Mouse (Mus musculus) neural tube, embryonic 10.5 days (tissue): ENCODE data around the gene Aldh18a1.

ENCODE experiments used
- DNase-seq: peaks from one replicate; pipeline ENCODE4 v3.0.0-alpha.2; 2017; ENCODE audit warnings: low spot score; ENCODE audit errors: extremely low spot score

Gene Aldh18a1

DNA sequence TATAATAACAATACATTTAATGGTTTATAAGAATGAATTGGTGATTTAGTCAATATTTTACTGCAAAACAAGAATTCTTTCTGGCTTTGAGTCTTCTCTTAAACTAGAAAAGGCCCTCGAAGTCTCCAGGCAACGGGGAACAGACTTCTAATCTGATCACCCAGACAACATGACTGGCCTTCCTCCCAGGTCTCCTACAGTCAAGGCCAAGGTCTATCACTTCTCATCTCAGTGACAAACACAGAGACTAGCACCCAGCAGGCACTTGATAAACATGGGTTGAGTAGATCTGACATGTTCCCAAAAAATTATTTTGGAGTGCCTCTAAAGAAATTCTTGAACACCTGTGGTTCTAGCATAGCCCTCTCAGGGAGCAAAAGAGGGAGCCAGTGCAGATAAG is 57.9 kb downstream of the Aldh18a1 start:
- no peak for DNase-seq

DNA sequence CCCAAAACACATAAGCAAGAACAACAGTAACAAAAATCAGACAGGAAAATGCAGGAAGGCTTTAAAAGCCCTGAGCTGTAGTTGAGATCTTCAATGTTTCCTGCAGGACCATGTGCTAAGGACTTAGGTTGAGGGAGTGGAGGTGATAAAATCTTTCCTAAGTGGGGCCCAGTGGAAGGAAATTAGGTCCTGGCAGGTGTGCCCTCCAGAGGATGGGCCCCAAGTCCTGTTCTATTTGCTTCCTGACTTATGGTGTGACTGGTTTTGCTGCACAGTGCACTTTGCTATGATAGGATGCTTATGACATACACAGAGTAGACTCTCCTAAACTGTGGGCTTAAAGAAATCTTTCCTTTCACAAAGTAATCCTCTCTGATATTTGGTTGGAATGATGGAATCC is 60.0 kb downstream of the Aldh18a1 start:
- no peak for DNase-seq

DNA sequence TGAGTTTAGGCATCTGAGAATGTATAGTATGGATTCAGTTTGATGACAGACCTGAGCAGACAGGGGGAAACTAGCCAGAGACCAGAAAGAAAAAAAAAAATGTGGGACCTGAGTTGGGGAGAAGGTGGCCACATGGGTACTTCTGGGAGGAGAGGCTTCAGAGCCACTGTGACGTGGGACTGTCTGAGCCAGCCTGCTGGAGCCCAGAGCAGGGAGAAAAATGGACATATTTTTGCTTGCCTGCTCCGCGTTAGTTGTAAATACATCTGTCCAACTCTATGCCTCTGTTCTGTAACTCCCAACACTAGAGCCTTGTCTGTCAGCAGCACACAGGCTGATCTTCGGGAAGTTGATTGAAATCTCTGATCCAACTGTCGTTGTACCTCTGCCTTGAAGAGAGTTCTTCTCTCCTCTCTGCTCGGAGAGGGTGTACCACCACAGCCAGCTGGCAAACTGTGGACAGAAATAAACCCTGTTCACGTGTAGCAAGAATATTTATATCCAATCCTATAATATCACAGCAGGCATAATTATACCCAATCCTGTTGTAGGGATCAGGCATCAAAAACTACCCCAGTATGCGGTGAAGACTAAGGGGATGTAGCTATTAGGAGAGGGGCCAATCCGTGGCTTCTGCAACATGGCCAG is 61.8 kb downstream of the Aldh18a1 start:
- DNase-seq, result no peak

DNA sequence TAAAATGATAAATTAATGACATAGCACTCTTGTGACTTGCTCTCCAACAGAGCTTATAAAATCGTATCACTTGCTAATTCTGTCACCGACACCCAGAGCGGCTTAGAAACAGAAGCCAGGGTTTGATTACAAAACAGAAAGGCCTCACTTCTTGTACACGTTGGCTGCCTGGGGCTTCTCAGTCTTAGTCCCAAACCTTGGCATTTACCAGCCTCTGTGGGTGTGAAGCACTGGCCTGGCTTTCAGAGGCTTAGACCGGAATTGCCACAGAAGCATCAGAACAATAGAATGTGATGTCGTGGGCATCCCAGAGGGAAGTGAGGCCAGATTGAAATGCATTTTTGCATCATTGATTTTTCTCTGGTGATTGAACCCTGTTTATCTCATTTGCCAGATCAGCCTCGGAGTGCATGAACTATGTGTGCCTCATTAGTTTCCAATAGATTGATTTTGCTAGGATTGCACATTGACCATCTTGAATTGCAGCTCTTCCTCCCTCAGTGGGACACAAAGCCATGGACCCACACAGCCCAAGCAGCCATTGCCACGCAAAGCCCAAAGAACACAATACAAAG is 64.7 kb downstream of the Aldh18a1 start:
- no peak for DNase-seq

DNA sequence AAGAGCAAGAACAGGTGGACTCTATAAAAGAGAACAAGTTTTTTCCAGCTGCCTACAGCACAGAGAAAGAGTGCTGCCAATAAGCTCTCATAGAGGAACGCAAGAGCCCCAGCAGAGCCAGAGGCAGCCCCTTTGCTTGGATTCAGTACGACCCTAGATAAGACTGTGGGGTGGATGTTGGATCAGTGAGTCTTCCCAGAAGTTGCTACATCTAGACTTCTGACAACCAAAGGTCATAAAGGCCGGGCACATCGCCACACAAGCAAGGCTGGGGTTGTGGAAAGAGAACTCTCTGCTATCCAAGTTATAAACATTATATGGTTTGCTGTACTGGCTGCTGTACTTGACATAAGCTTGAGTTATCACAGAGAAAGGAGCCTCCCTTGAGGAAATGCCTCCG is 67.9 kb downstream of the Aldh18a1 start:
- DNase-seq, result no peak

DNA sequence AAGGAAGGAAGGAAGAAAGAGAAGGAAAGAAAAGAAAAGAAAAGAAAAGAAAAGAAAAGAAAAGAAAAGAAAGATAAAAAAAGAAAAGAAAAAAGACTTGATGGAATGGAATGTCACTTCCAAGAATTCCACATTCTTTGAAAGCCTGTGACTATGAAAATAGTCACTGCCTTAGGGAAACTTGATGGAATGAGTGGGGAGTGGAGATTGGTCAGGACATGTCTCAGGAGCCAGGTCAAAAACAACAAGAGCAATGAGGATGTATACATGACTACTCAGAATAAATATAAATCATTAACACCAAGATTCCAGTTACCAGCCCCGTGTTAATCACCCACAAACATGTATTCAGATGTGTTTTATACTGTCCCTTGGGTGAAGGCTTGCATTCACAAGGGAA is 69.6 kb downstream of the Aldh18a1 start:
- DNase-seq, result no peak

DNA sequence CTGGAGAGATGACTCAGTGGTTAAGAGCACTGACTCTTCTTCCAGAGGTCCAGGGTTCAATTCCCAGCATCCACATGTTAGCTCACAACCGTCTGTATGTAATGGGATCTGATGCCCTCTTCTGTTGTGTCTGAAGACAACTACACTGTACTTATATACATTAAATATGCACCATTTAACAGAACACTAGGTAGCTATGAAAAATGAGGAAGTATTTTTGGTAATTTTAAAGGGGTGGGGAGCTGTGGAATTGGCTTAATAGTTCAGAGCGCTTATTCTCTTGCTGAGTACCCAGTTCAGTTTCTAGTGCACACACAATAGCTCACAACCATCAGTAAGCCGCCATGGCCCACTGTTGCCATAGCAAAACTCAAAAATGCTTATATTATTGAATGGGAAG is 72.7 kb downstream of the Aldh18a1 start:
- DNase-seq, result no peak

DNA sequence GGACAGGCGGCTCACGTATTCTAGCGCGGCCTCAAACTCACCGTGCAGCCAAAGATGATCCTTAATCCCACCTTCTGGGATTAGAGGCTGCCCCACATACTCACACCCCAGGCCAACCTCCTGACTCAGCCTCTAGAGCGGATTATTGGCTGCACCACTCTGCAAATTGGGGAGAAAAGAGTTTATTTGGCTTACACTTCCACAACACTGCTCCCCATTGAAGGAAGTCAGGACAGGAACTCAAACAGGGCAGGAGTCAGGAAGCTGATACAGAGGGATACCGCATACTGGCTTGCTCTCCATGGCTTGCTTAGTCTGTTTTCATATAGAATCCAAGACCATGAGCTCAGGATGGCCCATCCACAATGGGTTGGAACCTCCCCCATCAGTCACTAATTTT is 73.9 kb downstream of the Aldh18a1 start:
- DNase-seq, result no peak

DNA sequence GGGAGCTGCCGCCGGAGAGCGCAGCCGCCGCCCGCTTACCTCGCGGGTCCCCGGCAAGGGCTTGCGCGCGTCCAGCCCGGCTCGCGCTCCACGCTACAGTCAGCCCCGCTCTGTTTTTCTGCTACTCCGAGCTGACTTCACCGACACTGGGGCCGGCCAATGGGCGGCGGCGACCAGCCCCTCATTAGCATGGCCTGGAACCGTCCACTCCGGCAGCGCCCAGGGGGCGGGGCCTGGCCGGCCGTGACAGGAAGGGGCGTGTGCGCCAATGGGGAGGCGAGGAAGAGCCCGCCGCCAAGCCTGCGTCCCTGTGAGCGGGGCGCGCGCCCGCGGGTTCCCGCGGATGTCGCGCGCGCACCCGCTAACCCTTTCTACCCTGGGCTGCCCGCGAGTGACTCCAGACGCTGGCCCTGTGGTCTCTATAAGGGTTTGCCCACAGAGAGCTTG is 74.6 kb downstream of the Aldh18a1 start, which contains the start of gene Sorbs1:
Sorbs1 (minus strand) TSS at position 148 of the 447 bp plus-strand sequence.
- DNase-seq, result peak; percentile 93

DNA sequence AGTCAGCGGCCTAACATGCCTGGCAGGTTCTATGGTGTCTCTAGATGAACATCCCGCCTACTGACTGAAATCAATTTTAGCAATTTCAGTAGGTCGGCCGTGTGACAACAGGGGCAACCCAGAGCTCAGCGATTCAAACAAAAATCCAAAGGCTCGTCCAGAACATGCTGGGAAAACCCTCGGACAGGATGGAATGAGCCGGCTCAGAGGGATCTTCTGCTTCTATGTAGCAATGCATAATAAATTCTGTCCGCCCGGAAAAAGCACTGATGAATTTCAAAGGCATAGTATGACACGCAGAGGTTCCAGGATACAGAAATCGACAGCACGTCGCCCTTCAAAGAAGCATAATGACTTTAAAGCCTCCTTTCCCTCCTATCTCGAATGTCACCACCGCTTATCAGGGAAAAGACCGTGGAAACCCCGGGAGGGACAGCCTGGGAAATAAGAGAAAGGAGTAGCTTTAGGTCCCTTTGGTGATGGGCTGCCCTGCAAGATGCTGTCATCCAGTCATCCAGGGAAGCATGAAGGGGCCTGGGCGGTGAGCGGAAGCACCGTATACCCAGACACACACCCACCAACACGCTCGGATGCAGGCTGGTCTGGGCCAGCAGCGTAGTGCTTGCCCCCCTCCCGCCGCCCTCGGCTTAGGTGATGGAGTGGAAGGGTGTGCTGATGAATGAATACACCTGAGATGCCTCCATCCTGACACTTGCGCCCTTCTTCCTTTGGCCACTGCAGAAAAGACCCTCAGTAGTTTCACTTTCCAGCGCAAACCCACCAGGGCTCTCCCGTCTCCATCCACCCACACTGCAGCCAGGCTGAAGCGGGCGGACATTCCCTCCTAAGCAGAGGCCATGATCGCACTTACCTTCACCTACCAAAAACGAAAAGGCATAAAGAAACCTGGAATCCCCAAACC is 75.5 kb downstream of the Aldh18a1 start:
- DNase-seq, result peak; percentile 70

DNA sequence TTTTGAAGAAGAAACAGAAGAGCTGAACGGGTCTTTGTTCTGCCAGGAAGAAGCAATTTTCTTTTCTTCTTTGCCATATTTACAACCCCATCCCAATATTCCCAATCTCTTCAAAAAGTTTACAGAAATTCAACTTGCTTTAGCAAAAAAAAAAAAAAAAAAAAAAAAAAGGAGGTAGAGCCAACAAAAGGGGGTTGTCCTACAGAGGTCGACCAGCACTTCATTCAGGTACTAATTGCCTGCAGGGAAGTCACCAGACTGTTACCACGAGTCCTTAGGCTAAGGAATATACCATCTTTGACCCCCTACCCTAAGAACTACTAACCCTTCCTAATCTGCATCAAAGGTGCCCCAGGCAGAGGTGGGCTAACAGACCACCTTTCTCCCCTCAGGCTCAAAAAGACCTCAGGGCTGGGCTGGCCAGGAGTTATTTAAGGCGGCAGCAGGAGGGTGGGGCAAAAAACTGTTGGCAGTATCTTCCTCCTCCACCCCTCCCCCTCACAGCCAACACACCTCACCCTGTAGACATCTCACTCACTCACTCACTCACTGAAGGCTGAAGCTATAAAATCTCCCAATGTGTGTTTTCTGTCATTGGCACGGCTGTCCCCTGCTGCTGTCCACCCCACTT is 76.5 kb downstream of the Aldh18a1 start:
- DNase-seq, result no peak

DNA sequence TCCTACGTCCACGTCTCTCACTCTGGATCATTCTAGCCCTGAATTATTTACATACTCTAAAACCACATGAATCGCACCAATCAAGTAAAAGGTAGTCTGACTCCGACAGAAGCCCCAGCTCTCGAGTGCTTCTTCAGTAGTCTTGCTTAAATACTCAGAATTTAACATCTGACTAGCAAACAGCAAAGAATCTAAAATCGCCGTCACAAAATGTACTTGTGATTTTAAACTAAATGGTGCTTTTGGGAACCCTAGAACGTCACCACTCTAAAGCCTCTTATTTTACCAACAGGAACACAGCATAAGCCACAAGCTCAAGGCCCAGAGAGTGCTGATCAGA is 77.2 kb downstream of the Aldh18a1 start:
- DNase-seq, result no peak

DNA sequence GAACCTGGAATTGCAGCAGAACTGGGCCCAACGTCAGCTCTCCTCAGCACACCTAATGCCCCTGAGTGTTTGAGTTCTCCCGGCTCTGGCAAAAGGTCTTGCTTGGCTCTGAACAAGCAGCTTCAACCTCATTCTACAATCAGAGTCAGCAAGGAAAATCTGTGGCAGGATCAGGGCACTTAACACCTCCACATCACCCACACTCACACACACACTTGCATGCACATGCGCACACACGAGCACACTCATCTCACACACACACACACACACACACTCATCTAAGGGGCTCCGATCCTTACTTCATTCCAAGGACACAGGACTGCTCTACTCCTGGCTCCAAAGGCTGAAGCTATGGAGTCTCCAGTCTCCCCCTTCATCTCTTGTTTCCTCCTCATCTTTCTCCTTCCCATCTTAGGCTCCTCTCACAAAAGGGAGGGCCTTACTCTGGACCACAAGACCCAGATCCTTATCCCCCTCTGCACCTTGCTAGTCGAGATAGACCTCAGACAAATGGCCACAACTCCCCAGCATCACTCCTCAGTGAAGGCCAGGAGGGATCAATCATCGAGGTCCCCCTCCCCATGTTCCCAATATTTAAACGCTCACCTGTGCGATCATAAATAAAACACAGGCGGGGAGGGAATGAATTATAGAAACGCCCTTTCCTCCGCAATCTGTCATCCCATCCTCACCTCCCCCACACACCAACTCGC is 77.7 kb downstream of the Aldh18a1 start:
- no peak for DNase-seq

DNA sequence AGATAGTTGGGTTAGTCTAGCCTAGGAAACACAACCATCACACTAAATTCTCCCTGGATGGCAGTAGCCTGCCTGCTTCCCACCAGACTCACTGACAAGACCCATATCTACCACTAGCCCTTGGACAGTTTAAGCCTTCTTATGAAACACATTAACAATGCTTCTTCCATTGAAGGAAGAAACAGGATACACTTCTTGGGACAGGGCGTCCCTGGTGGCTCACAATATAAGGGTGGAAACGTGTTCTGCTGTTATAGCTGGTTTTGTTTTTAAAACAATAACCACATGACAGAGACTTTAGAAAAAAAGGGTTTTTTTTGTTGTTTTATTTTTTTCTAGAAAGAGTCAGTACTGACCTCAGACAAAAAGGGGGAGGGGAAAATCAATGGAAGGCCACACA is 79.0 kb downstream of the Aldh18a1 start:
- no peak for DNase-seq

DNA sequence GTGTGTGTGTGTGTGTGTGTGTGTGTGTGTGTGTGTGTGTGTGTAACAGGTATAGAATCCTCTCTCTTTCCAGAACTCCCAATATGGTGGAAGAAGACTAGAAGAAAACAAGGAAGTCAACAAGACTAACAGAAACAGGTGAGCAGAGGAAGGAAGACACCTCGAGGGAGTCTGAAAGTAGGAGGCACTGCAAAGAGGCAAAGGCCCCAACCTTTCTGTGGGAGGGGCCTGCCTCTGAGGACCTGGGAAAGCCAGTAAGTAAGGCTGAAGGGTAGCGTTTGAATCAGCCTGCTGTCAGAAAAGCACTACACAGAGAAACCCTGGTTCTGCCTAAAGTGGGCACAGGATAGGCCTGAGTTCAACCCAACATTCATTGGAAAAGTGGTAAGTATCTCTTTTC is 79.4 kb downstream of the Aldh18a1 start:
- no peak for DNase-seq

DNA sequence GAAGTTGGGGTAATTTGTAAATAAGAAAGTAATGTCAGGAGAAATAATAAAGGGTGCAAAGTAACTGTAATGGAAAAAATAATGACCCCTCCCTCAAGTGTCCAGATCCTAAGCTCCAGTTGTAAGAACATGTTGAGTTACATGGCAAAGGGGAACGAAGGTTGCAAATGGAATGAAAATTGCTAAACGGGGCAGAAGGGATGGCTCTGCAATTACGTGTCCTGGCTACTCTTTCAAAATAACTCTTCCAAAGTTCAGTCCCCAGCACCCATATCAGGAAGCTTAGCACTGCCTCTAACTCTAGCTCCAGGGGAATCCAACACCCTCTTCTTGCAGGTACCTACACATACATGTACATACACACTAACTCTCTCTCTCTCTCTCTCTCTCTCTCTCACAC is 81.3 kb downstream of the Aldh18a1 start:
- no peak for DNase-seq

DNA sequence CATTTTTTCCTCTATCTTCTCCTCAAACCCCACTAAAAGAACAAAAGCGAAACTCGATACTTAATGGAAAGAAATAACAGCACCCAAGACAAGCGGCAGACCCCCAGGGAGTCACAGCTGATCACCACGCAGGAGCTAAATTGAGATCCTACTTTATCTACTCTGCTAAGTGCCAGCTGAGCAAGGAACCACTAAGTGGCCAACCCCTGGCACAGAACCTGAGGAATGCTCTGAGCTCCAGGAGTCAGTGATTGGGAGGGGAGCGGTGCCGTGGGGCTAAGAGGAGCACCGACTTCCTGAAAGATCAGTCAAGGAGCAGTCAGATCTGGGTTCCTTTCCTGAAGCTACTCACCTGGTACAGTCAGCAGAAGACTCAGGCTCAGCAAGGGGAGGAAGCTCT is 83.9 kb downstream of the Aldh18a1 start:
- no peak for DNase-seq
